ENCODE assay signal across 10 mouse cellular contexts in the genomic region with DNA sequence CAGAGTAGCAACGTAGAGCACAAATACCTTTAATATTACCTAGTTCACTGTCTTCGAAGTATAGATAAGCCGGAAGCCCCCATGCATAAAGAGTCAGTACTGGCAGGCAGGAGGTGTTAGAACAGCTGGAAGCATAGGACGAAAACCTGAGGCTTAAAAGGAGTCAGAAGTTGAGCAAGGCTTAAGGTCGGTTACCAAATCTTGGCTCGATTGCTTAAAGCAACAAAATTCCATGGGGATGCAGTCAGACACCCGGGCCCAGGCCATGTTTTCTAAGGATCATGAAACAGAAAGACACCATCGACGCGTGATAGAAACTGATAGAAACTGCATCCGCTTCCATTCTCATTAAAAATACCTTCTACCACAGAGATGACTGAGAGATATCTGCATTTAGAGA. TPM values are rescaled to one million over a fixed set of nuclear protein-coding genes. Genes with fewer than 3 reads are reported as not detected.
A peak's percentile ranks its signal among the peaks of the same experiment; 100 is the strongest.
DNase-seq lines count a peak whose midpoint lies in the region; ATAC-seq and TF ChIP-seq lines count a peak whose summit lies in the region.
"Had no signal": no experiment of that assay in that cellular context is flagged by ENCODE, and none has a peak within 500 bp of the region (broad histone marks: within the 10 kb centered on the region; RNA-seq: fewer than 3 reads in every experiment).

No protein-coding gene starts in this region.

- peaks cover 6% of the 10 kb centered on the region; the same call in 1 of the 2 replicates for H3K4me1 ChIP-seq in kidney, embryonic 14.5 days (ENCODE audit: control insufficient read depth, insufficient read depth, low read length)
- peaks cover 6% of the 10 kb centered on the region; the same call in 1 of the 2 replicates for H3K4me1 ChIP-seq in hindbrain, postnatal 0 days (ENCODE audit: insufficient read depth, low read length)

- no peak overlapping the region for H3K4me2 ChIP-seq in kidney, embryonic 14.5 days (replicated peaks; ENCODE audit: low read depth, low read length)
- peak overlapping the region; percentile 73; the same call in 1 of the 2 replicates for H3K4me2 ChIP-seq in hindbrain, postnatal 0 days (ENCODE audit: low read depth, low read length)
- H3K4me2 ChIP-seq in myocyte (ENCODE audit: low read depth), result peak overlapping the region; percentile 70

- ATAC-seq in kidney, embryonic 14.5 days (ENCODE audit: low FRiP score, low TSS enrichment), result no peak
- ATAC-seq in hindbrain, postnatal 0 days, result no peak

- H3K27ac ChIP-seq in kidney, embryonic 14.5 days (ENCODE audit: low read depth, low read length), result peak overlapping the region; percentile 52; the same call in 1 of the 2 replicates
- no peak overlapping the region for H3K27ac ChIP-seq in hindbrain, postnatal 0 days

- H3ac ChIP-seq in myocyte (ENCODE audit: control insufficient read depth, insufficient read length), result no peak overlapping the region

- no peak for DNase-seq in kidney, postnatal 36 days
- peak; percentile 8 for DNase-seq in adrenal gland, postnatal 25 days
- DNase-seq in hindbrain, postnatal 0 days (ENCODE audit: low spot score), result no peak
- no peak for DNase-seq in cerebellum, adult 18-20 months
- DNase-seq in testis, postnatal 14 days (ENCODE audit: low spot score), result no peak
- DNase-seq: cerebellum, postnatal 14 days; thymus, adult 18-20 months had no signal

- no peaks in the 10 kb centered on the region for H3K27me3 ChIP-seq in kidney, embryonic 14.5 days (ENCODE audit: control insufficient read depth, insufficient read depth, low read length)
- H3K27me3 ChIP-seq in hindbrain, postnatal 0 days (ENCODE audit: insufficient read depth, low read length), result no peaks in the 10 kb centered on the region
- no peaks in the 10 kb centered on the region for H3K27me3 ChIP-seq in myocyte (ENCODE audit: control insufficient read depth, insufficient read depth, insufficient read length)
- H3K27me3 ChIP-seq: liver, embryonic 15.5 days had no signal

- no peaks in the 10 kb centered on the region for H3K36me3 ChIP-seq in kidney, embryonic 14.5 days (ENCODE audit: control insufficient read depth, insufficient read depth, low read length)
- no peaks in the 10 kb centered on the region for H3K36me3 ChIP-seq in hindbrain, postnatal 0 days (ENCODE audit: insufficient read depth, low read length)
- H3K36me3 ChIP-seq in myocyte (ENCODE audit: control insufficient read depth, insufficient read depth), result no peaks in the 10 kb centered on the region
- H3K36me3 ChIP-seq: liver, embryonic 15.5 days had no signal

- WGBS in kidney, embryonic 14.5 days, result 51% methylated on average over 11 of the region's 11 CpGs
- WGBS in hindbrain, postnatal 0 days, result 51% methylated on average over 11 of the region's 11 CpGs

- no peak overlapping the region for H3K4me3 ChIP-seq in kidney, embryonic 14.5 days (ENCODE audit: low read length)
- H3K4me3 ChIP-seq in hindbrain, postnatal 0 days (ENCODE audit: low read length), result no peak overlapping the region
- H3K4me3 ChIP-seq in myocyte, result no peak overlapping the region

- H3K9ac ChIP-seq in kidney, embryonic 14.5 days (ENCODE audit: low read depth, low read length), result no peak overlapping the region
- H3K9ac ChIP-seq in hindbrain, postnatal 0 days (replicated peaks; ENCODE audit: low read length), result no peak overlapping the region
- H3K9ac ChIP-seq: liver, embryonic 15.5 days had no signal

- H3K9me3 ChIP-seq in kidney, embryonic 14.5 days (ENCODE audit: control insufficient read depth, low read length), result no peaks in the 10 kb centered on the region
- no peaks in the 10 kb centered on the region for H3K9me3 ChIP-seq in hindbrain, postnatal 0 days (ENCODE audit: low read length)
- H3K9me3 ChIP-seq: liver, embryonic 15.5 days had no signal

- TF ChIP-seq POLR2A in myocyte (IDR thresholded peaks at IDR 0.05; ENCODE audit: insufficient read length, low read depth), result no peak

- H3K79me2 ChIP-seq in myocyte (ENCODE audit: control insufficient read depth, insufficient read depth), result no peaks in the 10 kb centered on the region

- no peak for TF ChIP-seq CTCF in hindbrain, postnatal 0 days (IDR thresholded peaks at IDR 0.05; ENCODE audit: low read depth)

TF ChIP-seq in myocyte, 11 proteins besides CTCF, POLR2A, EP300 and RAD21:
- TF ChIP-seq MAX (IDR thresholded peaks at IDR 0.05; ENCODE audit: low read depth) (no peak), REST (IDR thresholded peaks at IDR 0.05; ENCODE audit: insufficient read depth, insufficient read length) (no peak), CEBPB (IDR thresholded peaks at IDR 0.05; ENCODE audit: insufficient read depth, poor library complexity, severe bottlenecking) (no peak), TCF12 (IDR thresholded peaks at IDR 0.05; ENCODE audit: insufficient read depth, poor library complexity, severe bottlenecking) (no peak), USF1 (IDR thresholded peaks at IDR 0.05; ENCODE audit: low read depth) (no peak), TCF3 (IDR thresholded peaks at IDR 0.05; ENCODE audit: insufficient read length, low read depth) (no peak), SRF (IDR thresholded peaks at IDR 0.05; ENCODE audit: control insufficient read depth, insufficient read length, low read depth) (no peak), MYOD1 (IDR thresholded peaks at IDR 0.05; ENCODE audit: control insufficient read depth in 1 of 3, insufficient read length in 2 of 3, low read depth in 2 of 3) (no peak), MYOG (IDR thresholded peaks at IDR 0.05; ENCODE audit: control insufficient read depth in 1 of 3, insufficient read depth in 1 of 3, insufficient read length in 2 of 3, low read depth in 2 of 3) (no peak), POLR2AphosphoS2 (IDR thresholded peaks at IDR 0.05; ENCODE audit: insufficient read length, low read depth) (no peak), E2F4 (IDR thresholded peaks at IDR 0.05; ENCODE audit: insufficient read depth) (no peak)

RNA-seq across cellular contexts. Expression of a gene that starts 35.5 kb away (rescaled TPM):
- polyA plus RNA-seq in kidney, embryonic 14.5 days (2014; fragmentation: Nextera tagmentation; extraction: Ambion mirVana), result 22.1 and 25.7 TPM in 2 replicates
- 20.7 and 38.6 TPM in 2 replicates for total RNA-seq in adrenal gland, postnatal 25 days (2021)
- 265 and 272 TPM in 2 replicates for total RNA-seq in hindbrain, postnatal 0 days (2014; rRNA removed)
- polyA plus RNA-seq in hindbrain, postnatal 0 days (2015; fragmentation: Nextera tagmentation; extraction: Ambion mirVana), result 116 and 133 TPM in 2 replicates
- polyA plus RNA-seq in myocyte (2012; fragmentation: generic; extraction: Trizol), result 0.67 TPM

Comparison
In these comparisons a context has a peak if more than half of its experiments do, and no peak if none do; other contexts are left out.
1. RNA of a gene that starts 35.5 kb away (polyA plus RNA-seq): 116 to 133 TPM in hindbrain, postnatal 0 days and 22.1 to 25.7 TPM in kidney, embryonic 14.5 days; 0.67 TPM in myocyte (single experiment); every median in the first group is over 10 times any median in the second.